Mouse (Mus musculus): ENCODE data around the gene Ecpas. TPM values are rescaled to one million over a fixed set of nuclear protein-coding genes. Genes with fewer than 3 reads are reported as not detected.

The Ecpas gene
- polyA plus RNA-seq, 1 experiment = 25.8 TPM

DNA sequence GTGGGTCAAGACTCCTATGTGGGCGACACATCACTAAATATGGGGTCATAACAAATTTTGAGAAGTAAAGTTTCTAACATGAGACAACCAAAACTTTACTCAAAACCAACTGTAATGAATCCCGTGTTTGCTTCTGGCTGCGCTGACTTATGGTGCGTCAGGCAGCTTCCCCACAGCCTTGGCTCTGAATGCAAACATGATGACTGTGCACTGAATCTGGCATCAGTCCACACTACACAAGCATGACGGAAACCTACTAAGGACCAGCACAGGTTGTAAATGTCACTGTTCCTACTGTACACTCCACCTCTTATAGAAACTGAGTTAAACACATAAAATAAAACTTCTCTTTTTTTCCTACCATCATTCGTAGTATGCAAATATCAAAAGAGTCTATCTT lies 45.3 kb downstream of the Ecpas start:
- no peak overlapping the region for H3K4me3 ChIP-seq (ENCODE audit: low read depth, low read length)
- no peaks in the 10 kb centered on the region for H3K27me3 ChIP-seq (ENCODE audit: control insufficient read depth, insufficient read depth, low read length)
- 92% methylated on average over 6 of the region's 6 CpGs for WGBS
- no peaks in the 10 kb centered on the region for H3K4me1 ChIP-seq (ENCODE audit: control insufficient read depth, insufficient read depth, insufficient read length, low read length)
- no peak overlapping the region for H3K27ac ChIP-seq (ENCODE audit: insufficient read depth, low read depth, low read length)
- TF ChIP-seq CTCF (IDR thresholded peaks at IDR 0.05; ENCODE audit: extremely low read depth, insufficient read length, insufficient replicate concordance, low read depth, low read length) = no peak
- no peak for TF ChIP-seq POLR2A (IDR thresholded peaks at IDR 0.05; ENCODE audit: low read depth, low read length)
- H3K36me3 ChIP-seq (ENCODE audit: control insufficient read depth, insufficient read depth, low read length) = peaks cover 22% of the 10 kb centered on the region

DNA sequence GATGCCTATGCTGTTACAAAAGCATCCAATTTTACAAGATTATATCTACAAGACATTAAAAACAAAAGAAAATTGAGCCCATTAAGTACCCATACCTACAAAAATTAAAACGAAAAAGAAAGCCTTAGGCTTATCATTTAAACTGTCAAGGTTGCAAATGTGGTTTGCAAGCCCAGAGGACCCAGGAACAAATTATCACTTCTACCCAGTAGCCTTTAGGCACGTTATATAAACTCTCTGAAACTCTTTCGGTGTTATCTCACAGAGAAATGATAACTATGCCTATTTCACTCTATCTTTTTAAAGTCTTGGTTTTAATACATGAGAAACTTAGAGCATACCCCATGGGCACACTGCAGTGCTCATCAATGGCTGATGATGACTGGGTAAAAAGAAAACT lies 79.6 kb downstream of the Ecpas start:
- H3K36me3 ChIP-seq (ENCODE audit: control insufficient read depth, insufficient read depth, low read length) = peaks cover 37% of the 10 kb centered on the region
- TF ChIP-seq CTCF (IDR thresholded peaks at IDR 0.05; ENCODE audit: extremely low read depth, insufficient read length, insufficient replicate concordance, low read depth, low read length) = no peak
- no peak for TF ChIP-seq POLR2A (IDR thresholded peaks at IDR 0.05; ENCODE audit: low read depth, low read length)
- WGBS = 78% methylated on average over 3 of the region's 3 CpGs
- no peak overlapping the region for H3K4me3 ChIP-seq (ENCODE audit: low read depth, low read length)
- H3K27ac ChIP-seq (ENCODE audit: insufficient read depth, low read depth, low read length) = no peak overlapping the region
- no peaks in the 10 kb centered on the region for H3K27me3 ChIP-seq (ENCODE audit: control insufficient read depth, insufficient read depth, low read length)
- no peaks in the 10 kb centered on the region for H3K4me1 ChIP-seq (ENCODE audit: control insufficient read depth, insufficient read depth, insufficient read length, low read length)

DNA sequence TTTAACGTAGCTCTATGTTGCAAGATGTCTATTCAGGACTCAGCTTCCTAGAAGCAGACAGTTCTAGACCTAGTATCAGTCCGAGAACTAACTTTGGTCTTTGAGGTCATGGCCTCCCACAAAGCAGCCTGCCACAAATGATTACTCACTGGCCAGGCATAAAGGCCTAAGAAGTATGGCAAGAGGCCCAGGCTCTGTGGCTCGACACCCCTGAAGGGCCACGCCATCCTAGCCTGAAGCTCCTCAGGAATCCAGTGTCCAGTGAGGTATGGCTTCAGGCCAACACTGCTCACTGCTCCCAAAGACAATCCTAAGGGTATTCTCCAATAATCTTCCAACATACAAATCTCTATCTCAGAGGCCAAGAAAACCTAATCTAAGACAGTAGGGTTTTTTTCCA lies 86.6 kb downstream of the Ecpas start:
- H3K27ac ChIP-seq (ENCODE audit: insufficient read depth, low read depth, low read length) = no peak overlapping the region
- peaks cover 52% of the 10 kb centered on the region for H3K36me3 ChIP-seq (ENCODE audit: control insufficient read depth, insufficient read depth, low read length)
- WGBS = 90% methylated on average over 4 of the region's 4 CpGs
- TF ChIP-seq CTCF (IDR thresholded peaks at IDR 0.05; ENCODE audit: extremely low read depth, insufficient read length, insufficient replicate concordance, low read depth, low read length) = no peak
- no peak for TF ChIP-seq POLR2A (IDR thresholded peaks at IDR 0.05; ENCODE audit: low read depth, low read length)
- no peaks in the 10 kb centered on the region for H3K27me3 ChIP-seq (ENCODE audit: control insufficient read depth, insufficient read depth, low read length)
- H3K4me3 ChIP-seq (ENCODE audit: low read depth, low read length) = no peak overlapping the region
- no peaks in the 10 kb centered on the region for H3K4me1 ChIP-seq (ENCODE audit: control insufficient read depth, insufficient read depth, insufficient read length, low read length)

DNA sequence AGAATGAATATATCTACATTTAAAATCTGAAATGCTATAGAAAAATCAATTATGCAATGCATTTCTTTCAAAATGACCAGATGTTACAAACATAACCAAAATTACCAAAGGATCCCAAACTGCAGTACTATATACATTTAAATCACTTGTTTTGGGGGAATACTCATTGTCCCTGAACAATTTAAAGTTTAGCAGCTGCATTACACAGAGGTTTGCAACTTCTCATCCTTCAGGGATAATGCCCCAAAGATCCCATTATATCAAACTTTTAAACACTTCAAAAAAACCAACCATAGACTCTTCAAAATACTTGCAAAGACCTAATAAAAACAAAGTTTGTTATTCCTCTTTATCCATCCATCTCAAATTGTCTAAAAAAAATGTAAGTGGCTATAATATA lies 124.9 kb downstream of the Ecpas start, which contains the start of gene Olfr267:
Gene Olfr267 (minus strand): TSS at position 101 of the 400 bp plus-strand sequence.
- Histone ChIP-seq H3K27me3 (ENCODE audit: control insufficient read depth, insufficient read depth, low read length) (no peaks in the 10 kb centered on the region), H3K4me1 (ENCODE audit: control insufficient read depth, insufficient read depth, insufficient read length, low read length) (peaks cover 3% of the 10 kb centered on the region; the same call in 1 of the 2 replicates), H3K36me3 (ENCODE audit: control insufficient read depth, insufficient read depth, low read length) (no peaks in the 10 kb centered on the region), H3K4me3 (ENCODE audit: low read depth, low read length) (no peak within 1 kb of the TSS), H3K27ac (ENCODE audit: insufficient read depth, low read depth, low read length) (no peak within 1 kb of the TSS)
- no peak for TF ChIP-seq POLR2A (IDR thresholded peaks at IDR 0.05; ENCODE audit: low read depth, low read length)
- TF ChIP-seq CTCF (IDR thresholded peaks at IDR 0.05; ENCODE audit: extremely low read depth, insufficient read length, insufficient replicate concordance, low read depth, low read length) = no peak

DNA sequence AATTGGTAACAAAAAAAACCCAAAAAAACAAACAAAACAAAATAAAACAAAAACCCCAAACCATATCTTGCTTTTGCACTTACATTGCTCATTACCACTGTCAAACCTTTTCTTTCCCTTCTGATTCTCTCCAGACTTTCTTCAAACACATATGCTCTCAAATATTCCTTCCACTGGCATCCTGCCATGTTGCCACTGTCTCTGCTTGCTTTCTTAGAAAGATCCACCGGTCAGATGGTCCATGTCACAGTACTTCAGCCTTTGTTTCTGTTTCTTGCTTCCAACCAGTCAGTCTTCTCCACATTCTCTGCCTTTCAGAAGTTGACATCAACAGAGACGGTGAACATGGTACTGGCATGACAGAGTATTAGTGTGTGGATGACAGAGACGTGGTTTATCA lies 125.9 kb downstream of the Ecpas start:
- H3K36me3 ChIP-seq (ENCODE audit: control insufficient read depth, insufficient read depth, low read length) = no peaks in the 10 kb centered on the region
- H3K27ac ChIP-seq (ENCODE audit: insufficient read depth, low read depth, low read length) = no peak overlapping the region
- H3K4me3 ChIP-seq (ENCODE audit: low read depth, low read length) = no peak overlapping the region
- peaks cover 3% of the 10 kb centered on the region; the same call in 1 of the 2 replicates for H3K4me1 ChIP-seq (ENCODE audit: control insufficient read depth, insufficient read depth, insufficient read length, low read length)
- H3K27me3 ChIP-seq (ENCODE audit: control insufficient read depth, insufficient read depth, low read length) = no peaks in the 10 kb centered on the region
- WGBS = 70% methylated on average over 3 of the region's 3 CpGs
- TF ChIP-seq POLR2A (IDR thresholded peaks at IDR 0.05; ENCODE audit: low read depth, low read length) = no peak
- TF ChIP-seq CTCF (IDR thresholded peaks at IDR 0.05; ENCODE audit: extremely low read depth, insufficient read length, insufficient replicate concordance, low read depth, low read length) = no peak

DNA sequence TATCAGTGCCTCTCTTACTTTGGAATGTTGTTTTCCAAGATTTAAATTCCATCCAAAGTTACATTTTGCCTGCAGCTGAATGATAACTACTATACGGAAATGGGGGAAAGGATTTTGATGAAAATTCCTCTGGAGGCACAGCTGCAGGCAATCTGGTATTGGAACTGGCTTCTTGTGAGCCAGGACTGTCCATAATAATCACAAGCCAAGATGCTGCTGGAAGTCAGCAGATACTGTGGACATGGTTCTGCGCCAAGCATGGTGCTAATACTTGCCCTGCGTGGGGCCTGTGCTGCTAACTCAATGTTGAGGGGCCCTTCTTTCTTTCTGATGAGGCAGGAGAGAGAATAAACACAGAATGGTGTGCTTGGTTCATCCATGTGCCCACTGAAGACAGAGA lies 149.1 kb downstream of the Ecpas start:
- WGBS = 74% methylated on average over 3 of the region's 3 CpGs
- no peaks in the 10 kb centered on the region for H3K4me1 ChIP-seq (ENCODE audit: control insufficient read depth, insufficient read depth, insufficient read length, low read length)
- no peak overlapping the region for H3K27ac ChIP-seq (ENCODE audit: insufficient read depth, low read depth, low read length)
- no peaks in the 10 kb centered on the region for H3K27me3 ChIP-seq (ENCODE audit: control insufficient read depth, insufficient read depth, low read length)
- no peaks in the 10 kb centered on the region for H3K36me3 ChIP-seq (ENCODE audit: control insufficient read depth, insufficient read depth, low read length)
- TF ChIP-seq POLR2A (IDR thresholded peaks at IDR 0.05; ENCODE audit: low read depth, low read length) (no peak), CTCF (IDR thresholded peaks at IDR 0.05; ENCODE audit: extremely low read depth, insufficient read length, insufficient replicate concordance, low read depth, low read length) (no peak)
- H3K4me3 ChIP-seq (ENCODE audit: low read depth, low read length) = no peak overlapping the region

DNA sequence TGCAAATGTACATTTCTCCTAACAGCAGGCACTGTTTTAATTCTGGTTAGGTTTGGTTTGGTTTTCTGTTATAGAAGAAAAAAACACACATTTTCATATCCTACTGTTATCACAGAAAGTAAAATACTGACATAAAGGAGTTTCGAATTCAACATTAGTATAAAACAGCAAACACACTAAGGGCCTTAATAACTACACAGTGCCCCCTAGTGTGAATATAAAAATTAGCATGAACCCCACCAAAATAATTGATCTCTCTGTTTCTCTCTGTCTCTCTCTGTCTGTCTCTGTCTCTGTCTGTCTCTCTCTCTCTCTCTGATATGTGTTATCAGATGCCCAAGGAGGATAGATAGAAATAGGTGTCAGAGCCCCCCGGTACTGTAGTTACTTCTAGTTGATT lies 163.0 kb downstream of the Ecpas start:
- TF ChIP-seq CTCF (IDR thresholded peaks at IDR 0.05; ENCODE audit: extremely low read depth, insufficient read length, insufficient replicate concordance, low read depth, low read length) (no peak), POLR2A (IDR thresholded peaks at IDR 0.05; ENCODE audit: low read depth, low read length) (no peak)
- H3K4me1 ChIP-seq (ENCODE audit: control insufficient read depth, insufficient read depth, insufficient read length, low read length) = peaks cover 4% of the 10 kb centered on the region; the same call in 1 of the 2 replicates
- H3K4me3 ChIP-seq (ENCODE audit: low read depth, low read length) = no peak overlapping the region
- 27% methylated on average over 2 of the region's 2 CpGs for WGBS
- no peaks in the 10 kb centered on the region for H3K36me3 ChIP-seq (ENCODE audit: control insufficient read depth, insufficient read depth, low read length)
- no peak overlapping the region for H3K27ac ChIP-seq (ENCODE audit: insufficient read depth, low read depth, low read length)
- H3K27me3 ChIP-seq (ENCODE audit: control insufficient read depth, insufficient read depth, low read length) = no peaks in the 10 kb centered on the region

All from small intestine, adult 2 months (tissue).